Mouse (Mus musculus) megakaryocyte-erythroid progenitor cell, adult 5-6 weeks (primary cell): ENCODE measurements at regions not wholly inside any gene's neighbourhood (a gene's known extent, or its start where the extent isn't known, plus 50 kb on each side); places are given as distances from the start of the nearest gene placed in this dataset.

Source experiments
- ATAC-seq: replicated peaks from 2 replicates; pipeline ENCODE4 v1.8.0; 2016; ENCODE audit warnings: mild to moderate bottlenecking, inconsistent platforms; ENCODE audit not compliant: severe bottlenecking, poor library complexity, low FRiP score, low TSS enrichment

GRCm38 (mm10) chr4:110120761-110121160, 142.9 kb downstream of the Dmrta2 start:
- ATAC-seq = no peak

GRCm38 (mm10) chr4:110121447-110121846, 143.6 kb downstream of the Dmrta2 start:
- ATAC-seq = no peak

- ATAC-seq = no peak
Observed at GRCm38 (mm10) chr4:110125067-110125784, 147.4 kb downstream of the Dmrta2 start.

- ATAC-seq = no peak
Observed at GRCm38 (mm10) chr4:110127941-110128520, 150.2 kb downstream of the Dmrta2 start.

GRCm38 (mm10) chr4:110128918-110129317, 151.1 kb downstream of the Dmrta2 start:
- ATAC-seq = peak; percentile 55

- no peak for ATAC-seq
Observed at GRCm38 (mm10) chr4:110129518-110129917, 151.7 kb downstream of the Dmrta2 start.

GRCm38 (mm10) chr4:110132061-110132460, 154.2 kb downstream of the Dmrta2 start:
- ATAC-seq = no peak

GRCm38 (mm10) chr4:110134036-110134435, 156.2 kb downstream of the Dmrta2 start:
- ATAC-seq = no peak

DNA sequence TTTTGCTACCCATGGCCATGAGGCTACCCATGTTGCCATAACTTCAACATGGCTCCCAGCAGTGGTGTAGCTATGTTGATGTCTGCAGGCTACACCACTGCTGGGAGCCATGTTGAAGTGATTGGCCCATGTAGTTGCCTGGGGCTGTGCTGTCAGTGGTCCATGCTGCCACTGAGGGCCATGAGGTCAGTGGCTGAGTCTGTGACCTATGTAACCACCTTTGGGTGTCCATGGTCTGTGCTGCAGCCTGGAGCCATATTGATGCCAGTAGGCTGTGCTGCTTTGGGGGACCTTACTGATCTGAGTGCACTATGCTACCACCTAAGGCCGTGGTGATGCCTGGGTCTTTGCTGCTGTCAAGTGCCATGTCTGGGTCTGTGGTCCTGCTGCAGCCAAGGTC, 167.4 kb downstream of the Dmrta2 start:
- ATAC-seq = no peak

- no peak for ATAC-seq
Observed at GRCm38 (mm10) chr4:110152103-110152946, 174.5 kb downstream of the Dmrta2 start.
